Mouse (Mus musculus) heart, postnatal 0 days (tissue): ENCODE measurements around the gene Tmem8b. TPM values are rescaled to one million over a fixed set of nuclear protein-coding genes. Genes with fewer than 3 reads are reported as not detected.
A peak's percentile ranks its signal among the peaks of the same experiment; 100 is the strongest.

Experiments used
- ATAC-seq: fragments of 200-750 bp; cut with Nextera tagmentation; 2 replicates; pipeline ENCODE4 v1.8.0; 2017; ENCODE audit warnings: low read depth, moderate number of reproducible peaks, moderate library complexity; ENCODE audit not compliant: insufficient read depth
- DNase-seq: peaks from one replicate; pipeline ENCODE4 v3.0.0-alpha.2; 2016; ENCODE audit warnings: low spot score
- H3K27ac ChIP-seq: fragments of 300-500 bp; sonication (generic); 2 replicates; pipeline ENCODE4 v1.5.1; 2014; ENCODE audit warnings: low read depth, mild to moderate bottlenecking
- H3K27me3 ChIP-seq: fragments of 300-500 bp; sonication (generic); 2 replicates; pipeline ENCODE4 v1.6.1; 2014; ENCODE audit warnings: low read length, mixed read lengths; ENCODE audit not compliant: control insufficient read depth, insufficient read depth
- H3K36me3 ChIP-seq: fragments of 300-500 bp; sonication (generic); replicated peaks from 2 replicates; pipeline ENCODE4 v1.6.1; 2014; ENCODE audit warnings: low read length, mixed read lengths; ENCODE audit not compliant: control insufficient read depth, insufficient read depth
- H3K4me1 ChIP-seq: fragments of 300-500 bp; sonication (generic); 2 replicates; pipeline ENCODE4 v1.6.1; 2014; ENCODE audit warnings: antibody characterized with exemption; ENCODE audit not compliant: control insufficient read depth, insufficient read depth
- H3K4me2 ChIP-seq: fragments of 300-500 bp; sonication (generic); 2 replicates; pipeline ENCODE4 v1.6.1; 2014; ENCODE audit warnings: low read depth, mild to moderate bottlenecking, low read length, moderate library complexity
- H3K4me3 ChIP-seq: fragments of 300-500 bp; sonication (generic); 2 replicates; pipeline ENCODE4 v1.5.1; 2014; ENCODE audit warnings: low read depth, low read length
- H3K9ac ChIP-seq: fragments of 300-500 bp; sonication (generic); replicated peaks from 2 replicates; pipeline ENCODE4 v1.6.1; 2014; ENCODE audit warnings: low read depth, low read length, mixed read lengths
- H3K9me3 ChIP-seq: fragments of 300-500 bp; sonication (generic); replicated peaks from 2 replicates; pipeline ENCODE4 v1.6.1; 2016; ENCODE audit warnings: low read length; ENCODE audit not compliant: control insufficient read depth
- CTCF ChIP-seq: IDR thresholded peaks from 2 replicates; pipeline ENCODE4 v1.5.1; 2016; ENCODE audit warnings: antibody characterized with exemption, control low read depth, low read depth
- EP300 ChIP-seq: IDR thresholded peaks from 2 replicates; pipeline ENCODE4 v1.6.1; 2016; ENCODE audit warnings: antibody characterized with exemption, low read depth
- WGBS: fragments of 180-500 bp; shearing (Covaris S2); extraction: QIAGEN DNeasy Blood & Tissue Kit; methylation state at CpG from one replicate; pipeline ENCODE4 v1.1.7; 2014; 5-methylcytosine and 5-hydroxymethylcytosine counted together
- polyA plus RNA-seq: library from polyadenylated mRNA; unstranded; fragments of >200 nt; fragmentation: Nextera tagmentation; extraction: Ambion mirVana; gene quantifications from 2 replicates; pipeline ENCODE4 v1.2.1, GENCODE M21; 2015
- total RNA-seq: library from RNA; depleted of rRNA; stranded (reverse); fragments of >200 nt; gene quantifications from 2 replicates; pipeline ENCODE4 v1.2.3, GENCODE M21; 2014; ENCODE audit warnings: low replicate concordance

Tmem8b gene
- total and polyA plus RNA-seq, 2 experiments from 2014 or later: 4.9 to 24.9 TPM

DNA sequence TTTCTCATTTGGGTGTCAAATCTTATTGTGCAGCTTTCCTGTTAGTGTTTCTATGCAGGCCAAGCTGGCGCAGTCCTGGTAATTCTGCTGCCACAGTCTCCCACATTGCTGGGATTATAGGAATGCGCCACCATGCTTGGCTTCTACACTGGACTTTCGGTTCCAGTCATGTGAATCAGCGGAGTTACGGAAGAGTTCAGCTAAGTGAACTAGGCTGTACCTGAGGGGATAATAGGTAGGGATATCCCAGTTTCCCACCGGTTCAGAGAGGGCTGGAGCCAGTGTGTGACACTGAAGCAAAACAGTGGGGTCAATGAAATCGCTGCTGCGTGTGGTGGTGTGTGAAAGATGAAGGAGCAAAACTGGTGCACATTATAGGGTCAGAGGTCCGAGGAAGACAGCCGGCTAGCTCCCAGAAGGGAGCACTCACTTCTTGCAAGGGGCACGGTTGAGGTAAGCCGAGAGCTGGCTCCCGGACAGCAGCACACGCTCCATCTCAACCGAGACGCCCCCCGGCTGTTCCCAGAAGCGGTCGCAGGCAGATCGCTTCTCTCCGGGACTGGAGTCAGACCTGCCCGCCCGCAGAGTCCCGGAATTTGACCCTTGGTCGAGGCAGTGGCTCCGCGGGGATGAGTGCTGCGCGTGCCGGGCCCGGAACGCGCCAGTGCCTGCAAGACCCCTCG lies 13.0 kb upstream of the Tmem8b start:
- Histone ChIP-seq H3K4me1 (peaks cover 8% of the 10 kb centered on the region), H3K27me3 (no peaks in the 10 kb centered on the region), H3K4me3 (peak overlapping the region; percentile 97), H3K9me3 (no peaks in the 10 kb centered on the region), H3K36me3 (peaks cover 3% of the 10 kb centered on the region; the same call in 1 of the 2 replicates), H3K27ac (peak overlapping the region; percentile 98), H3K4me2 (peak overlapping the region; percentile 82), H3K9ac (peak overlapping the region; percentile 87)
- ATAC-seq (peak; percentile 34), DNase-seq (no peak)
- 4% methylated on average over 34 of the region's 34 CpGs for WGBS
- TF ChIP-seq CTCF (no peak), EP300 (no peak)

DNA sequence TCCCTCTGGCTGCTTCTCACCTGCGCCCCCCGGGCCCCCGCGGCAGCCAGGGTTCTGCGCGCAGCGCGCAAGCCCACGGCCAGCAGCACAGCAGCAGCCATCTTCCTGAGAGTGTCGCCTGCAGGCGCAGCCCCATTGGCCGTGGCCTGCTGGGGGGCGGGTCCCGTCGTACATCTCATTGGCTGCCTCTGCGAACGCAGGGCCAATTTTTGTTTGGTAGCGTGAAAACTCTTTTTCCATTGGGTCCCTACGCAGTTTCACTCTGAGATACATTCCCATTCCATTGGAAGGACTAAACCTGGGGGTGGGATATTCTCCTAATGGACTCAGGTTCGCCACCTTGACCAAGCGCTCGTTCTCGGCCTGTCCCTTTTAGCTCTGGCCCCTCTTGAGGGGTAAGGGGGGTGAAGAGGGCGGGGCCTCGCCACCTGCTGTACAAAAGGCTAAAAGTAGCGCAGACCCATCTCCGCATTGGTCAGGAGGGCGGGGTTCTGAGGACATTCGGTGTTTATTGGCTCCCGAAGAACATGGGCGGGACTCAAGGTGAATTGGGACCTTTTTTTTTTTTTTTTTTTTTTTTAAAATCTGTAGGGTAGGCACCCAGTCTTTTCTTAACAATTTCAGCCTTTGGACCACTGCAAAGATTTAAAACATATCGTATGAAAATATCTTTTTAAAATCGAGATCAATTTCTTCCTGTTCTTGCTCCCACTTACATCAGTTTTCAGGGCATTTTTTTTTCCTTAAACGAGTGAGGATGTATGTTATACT lies 12.2 kb upstream of the Tmem8b start, which contains the start of gene Hint2:
TSS of gene Hint2 (minus strand) at position 128 of the 771 bp plus-strand sequence.
- no peaks in the 10 kb centered on the region for H3K9me3 ChIP-seq
- WGBS: 1% methylated on average over 34 of the region's 34 CpGs
- TF ChIP-seq EP300 (no peak), CTCF (no peak)
- peak; percentile 96 for ATAC-seq
- H3K27me3 ChIP-seq: no peaks in the 10 kb centered on the region
- H3K4me3 ChIP-seq: peak within 1 kb of the TSS; percentile 97
- DNase-seq: peak; percentile 99
- H3K4me2 ChIP-seq: peak within 1 kb of the TSS; percentile 82
- peak within 1 kb of the TSS; percentile 87 for H3K9ac ChIP-seq
- H3K36me3 ChIP-seq: no peaks in the 10 kb centered on the region
- peaks cover 8% of the 10 kb centered on the region for H3K4me1 ChIP-seq
- peak within 1 kb of the TSS; percentile 98 for H3K27ac ChIP-seq

DNA sequence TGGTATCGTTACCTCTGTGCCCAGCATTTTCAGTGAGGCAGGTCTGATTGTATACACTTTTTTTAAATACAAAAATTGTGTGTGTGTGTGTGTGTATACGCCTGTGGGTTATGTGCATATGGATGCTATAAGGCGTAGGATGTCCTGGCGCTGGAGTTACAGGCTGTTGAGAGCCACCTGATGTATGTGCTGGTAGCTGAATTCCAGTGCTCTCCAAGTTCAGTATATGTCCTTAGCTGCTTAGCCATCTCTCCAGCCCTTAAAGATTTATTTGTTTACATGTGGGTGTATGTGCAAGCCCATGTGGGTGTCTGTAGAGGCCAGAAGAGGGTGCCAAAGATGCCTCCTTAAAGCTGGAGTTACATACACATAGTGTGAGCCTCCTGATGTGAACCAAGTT lies 11.6 kb upstream of the Tmem8b start:
- Histone ChIP-seq H3K4me1 (peaks cover 8% of the 10 kb centered on the region), H3K27ac (no peak overlapping the region), H3K4me2 (peak overlapping the region; percentile 82), H3K27me3 (0 out of 2 replicates have a peak, but pooled peaks cover 4% of the 10 kb centered on the region), H3K9me3 (no peaks in the 10 kb centered on the region), H3K9ac (no peak overlapping the region), H3K4me3 (peak overlapping the region; percentile 97), H3K36me3 (no peaks in the 10 kb centered on the region)
- no peak for DNase-seq
- 64% methylated on average over 4 of the region's 4 CpGs for WGBS
- TF ChIP-seq EP300 (no peak), CTCF (no peak)
- no peak for ATAC-seq

DNA sequence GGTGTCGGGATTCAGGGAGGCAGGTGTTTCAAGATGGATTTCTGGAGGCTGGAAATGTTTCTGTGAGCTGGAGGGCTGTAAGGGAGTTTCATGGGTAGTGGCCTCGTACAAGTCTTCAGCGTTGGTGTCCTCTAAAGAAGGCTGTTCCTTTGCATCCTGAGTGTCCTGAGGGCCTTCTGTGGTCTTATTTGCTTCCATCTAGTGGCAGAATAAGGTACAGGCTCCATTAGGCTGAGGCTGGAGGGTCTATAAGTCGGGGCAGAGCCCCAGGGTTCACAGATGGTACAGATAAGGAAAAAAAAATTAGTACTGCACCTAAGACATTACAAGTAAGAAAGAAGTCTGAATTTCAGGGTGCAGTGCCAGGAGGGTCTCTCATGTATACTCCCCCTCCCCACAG lies 2.4 kb upstream of the Tmem8b start:
- ATAC-seq (no peak), DNase-seq (no peak)
- no peaks in the 10 kb centered on the region for H3K36me3 ChIP-seq
- H3K9ac ChIP-seq: no peak overlapping the region
- H3K9me3 ChIP-seq: no peaks in the 10 kb centered on the region
- no peak overlapping the region for H3K27ac ChIP-seq
- 0 out of 2 replicates have a peak, but pooled peaks cover 8% of the 10 kb centered on the region for H3K4me1 ChIP-seq
- 12% methylated on average over 4 of the region's 4 CpGs for WGBS
- peaks cover 23% of the 10 kb centered on the region for H3K27me3 ChIP-seq
- TF ChIP-seq CTCF (peak; percentile 63), EP300 (no peak)
- H3K4me3 ChIP-seq: no peak overlapping the region
- no peak overlapping the region for H3K4me2 ChIP-seq

DNA sequence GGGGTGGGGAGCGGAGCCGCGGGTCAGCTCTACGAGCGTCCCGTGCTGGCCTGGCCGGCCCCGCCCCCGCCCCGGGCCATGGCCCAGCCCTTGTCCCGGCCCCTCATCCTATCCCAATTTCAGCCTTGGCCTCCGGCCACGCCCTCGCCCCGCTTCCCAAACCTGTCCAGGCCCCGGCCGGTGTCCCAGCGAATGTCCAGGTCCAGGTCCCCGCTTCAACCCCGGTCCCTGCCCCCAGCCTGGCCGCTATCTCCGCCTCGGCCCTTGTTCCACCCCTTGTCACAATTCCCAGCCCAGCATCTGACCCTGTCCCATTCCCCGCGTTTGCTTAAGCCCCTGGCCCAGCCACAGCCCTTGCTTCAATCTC lies 640 bp downstream of the Tmem8b start:
- Histone ChIP-seq H3K9ac (peak overlapping the region; percentile 86), H3K9me3 (no peaks in the 10 kb centered on the region), H3K27ac (peak overlapping the region; percentile 77), H3K4me3 (peak overlapping the region; percentile 78), H3K36me3 (0 out of 2 replicates have a peak, but pooled peaks cover 4% of the 10 kb centered on the region), H3K4me2 (peak overlapping the region; percentile 92), H3K27me3 (peaks cover 8% of the 10 kb centered on the region), H3K4me1 (0 out of 2 replicates have a peak, but pooled peaks cover 8% of the 10 kb centered on the region)
- ATAC-seq (peak; percentile 73), DNase-seq (no peak)
- no peak for TF ChIP-seq EP300
- TF ChIP-seq CTCF: no peak
- WGBS: 4% methylated on average over 13 of the region's 25 CpGs
